ENCODE assay signal across 8 mouse cellular contexts in genomic region chr8:66486084-66486763, GRCm38 (mm10). TPM values are rescaled to one million over a fixed set of nuclear protein-coding genes. Genes with fewer than 3 reads are reported as not detected.
DNase-seq lines count a peak whose midpoint lies in the region; ATAC-seq and TF ChIP-seq lines count a peak whose summit lies in the region.

TSS of gene Tma16 (minus strand) at chr8:66486530.

- TF ChIP-seq CTCF in C2C12 (IDR thresholded peaks at IDR 0.05; ENCODE audit: control insufficient read depth, insufficient read depth, insufficient read length), result no peak
- TF ChIP-seq CTCF in brain, embryonic 14.5 days (IDR thresholded peaks at IDR 0.05; ENCODE audit: borderline replicate concordance, extremely low read depth, insufficient read depth, insufficient read length), result no peak
- no peak for TF ChIP-seq CTCF in kidney, postnatal 0 days (IDR thresholded peaks at IDR 0.05; ENCODE audit: low read depth)

- peaks cover 25% of the 10 kb centered on the region for H3K79me3 ChIP-seq in C2C12 (ENCODE audit: low read depth)

- WGBS in heart, embryonic 12.5 days, result under 1% methylated on average over 43 of the region's 45 CpGs
- under 1% methylated on average over 45 of the region's 45 CpGs for WGBS in kidney, postnatal 0 days
- under 1% methylated on average over 45 of the region's 45 CpGs for WGBS in liver, embryonic 11.5 days
- WGBS in stomach, embryonic 14.5 days, result 0% methylated on average over 45 of the region's 45 CpGs

- peaks cover 13% of the 10 kb centered on the region for H3K4me1 ChIP-seq in erythroblast, embryonic 14.5 days (ENCODE audit: control insufficient read depth)
- no peaks in the 10 kb centered on the region for H3K4me1 ChIP-seq in heart, embryonic 12.5 days (replicated peaks)
- H3K4me1 ChIP-seq in kidney, postnatal 0 days (replicated peaks; ENCODE audit: insufficient read depth, low read length), result no peaks in the 10 kb centered on the region
- H3K4me1 ChIP-seq in liver, embryonic 11.5 days (replicated peaks; ENCODE audit: control insufficient read depth, insufficient read depth, low read length), result no peaks in the 10 kb centered on the region
- no peaks in the 10 kb centered on the region for H3K4me1 ChIP-seq in stomach, embryonic 14.5 days (ENCODE audit: control insufficient read depth, insufficient read depth, low read length)

- DNase-seq in brain, embryonic 14.5 days (ENCODE audit: low read depth), result peak; percentile 96
- peak; percentile 84 for DNase-seq in kidney, postnatal 0 days (ENCODE audit: low spot score)
- DNase-seq in liver, embryonic 11.5 days (ENCODE audit: low spot score), result peak; percentile 85
- DNase-seq in naive thymus-derived CD4-positive, alpha-beta T cell, adult 2 months (ENCODE audit: low read depth), result peak; percentile 89

- peak within 1 kb of the TSS; percentile 20; the same call in 1 of the 2 replicates for H3K27ac ChIP-seq in heart, embryonic 12.5 days (ENCODE audit: poor library complexity, severe bottlenecking)
- no peak within 1 kb of the TSS; the same call in 1 of the 2 replicates for H3K27ac ChIP-seq in kidney, postnatal 0 days
- no peak within 1 kb of the TSS for H3K27ac ChIP-seq in liver, embryonic 11.5 days (ENCODE audit: low read depth, low read length)
- H3K27ac ChIP-seq in stomach, embryonic 14.5 days (ENCODE audit: low read length), result no peak within 1 kb of the TSS

- peaks cover 27% of the 10 kb centered on the region for H3K36me3 ChIP-seq in C2C12 (ENCODE audit: control insufficient read depth, insufficient read depth)
- H3K36me3 ChIP-seq in erythroblast, embryonic 14.5 days (ENCODE audit: control insufficient read depth), result peaks cover 16% of the 10 kb centered on the region
- peaks cover 21% of the 10 kb centered on the region for H3K36me3 ChIP-seq in heart, embryonic 12.5 days
- H3K36me3 ChIP-seq in kidney, postnatal 0 days (ENCODE audit: insufficient read depth, low read length), result peaks cover 17% of the 10 kb centered on the region
- H3K36me3 ChIP-seq in liver, embryonic 11.5 days (ENCODE audit: control insufficient read depth, insufficient read depth, low read length), result peaks cover 9% of the 10 kb centered on the region; the same call in 1 of the 2 replicates
- peaks cover 8% of the 10 kb centered on the region; the same call in 1 of the 2 replicates for H3K36me3 ChIP-seq in stomach, embryonic 14.5 days (ENCODE audit: control insufficient read depth, insufficient read depth, low read length)

- peak within 1 kb of the TSS; percentile 95 for H3ac ChIP-seq in C2C12 (ENCODE audit: control insufficient read depth, insufficient read length, low read depth)

- H3K79me2 ChIP-seq in C2C12 (ENCODE audit: control insufficient read depth, insufficient read depth), result peaks cover 37% of the 10 kb centered on the region

- H3K4me2 ChIP-seq in heart, embryonic 12.5 days, result peak within 1 kb of the TSS; percentile 85
- peak within 1 kb of the TSS; percentile 69 for H3K4me2 ChIP-seq in kidney, postnatal 0 days (ENCODE audit: low read length)
- H3K4me2 ChIP-seq in liver, embryonic 11.5 days, result peak within 1 kb of the TSS; percentile 71
- H3K4me2 ChIP-seq in stomach, embryonic 14.5 days (replicated peaks; ENCODE audit: low read depth, low read length), result peak within 1 kb of the TSS; percentile 59

- H3K4me3 ChIP-seq in C2C12 (ENCODE audit: insufficient read depth, poor library complexity, severe bottlenecking), result peak within 1 kb of the TSS; percentile 85
- H3K4me3 ChIP-seq in erythroblast, embryonic 14.5 days (replicated peaks), result peak within 1 kb of the TSS; percentile 83
- peak within 1 kb of the TSS; percentile 100 for H3K4me3 ChIP-seq in heart, embryonic 12.5 days
- H3K4me3 ChIP-seq in kidney, postnatal 0 days (replicated peaks; ENCODE audit: low read depth, low read length), result peak within 1 kb of the TSS; percentile 64
- peak within 1 kb of the TSS; percentile 88 for H3K4me3 ChIP-seq in liver, embryonic 11.5 days (ENCODE audit: low read depth, low read length)
- peak within 1 kb of the TSS; percentile 60 for H3K4me3 ChIP-seq in stomach, embryonic 14.5 days (ENCODE audit: low read depth, low read length)

- peak within 1 kb of the TSS; percentile 96 for H3K9ac ChIP-seq in heart, embryonic 12.5 days
- peak within 1 kb of the TSS; percentile 63 for H3K9ac ChIP-seq in kidney, postnatal 0 days (ENCODE audit: low read depth, low read length)
- peak within 1 kb of the TSS; percentile 84 for H3K9ac ChIP-seq in liver, embryonic 11.5 days (ENCODE audit: low read depth, low read length)
- H3K9ac ChIP-seq in stomach, embryonic 14.5 days (replicated peaks; ENCODE audit: low read depth, low read length), result peak within 1 kb of the TSS; percentile 56

- H3K9me3 ChIP-seq in erythroblast, embryonic 14.5 days (ENCODE audit: control insufficient read depth, low read length), result no peaks in the 10 kb centered on the region
- no peaks in the 10 kb centered on the region for H3K9me3 ChIP-seq in heart, embryonic 12.5 days (replicated peaks)
- H3K9me3 ChIP-seq in kidney, postnatal 0 days (replicated peaks; ENCODE audit: low read length), result no peaks in the 10 kb centered on the region
- H3K9me3 ChIP-seq in liver, embryonic 11.5 days (ENCODE audit: control insufficient read depth, low read length), result no peaks in the 10 kb centered on the region
- H3K9me3 ChIP-seq in stomach, embryonic 14.5 days (ENCODE audit: control insufficient read depth, low read depth, low read length), result no peaks in the 10 kb centered on the region

- ATAC-seq in heart, embryonic 12.5 days (ENCODE audit: insufficient number of reproducible peaks, low FRiP score), result peak; percentile 90
- peak; percentile 96 for ATAC-seq in kidney, postnatal 0 days (replicated peaks; ENCODE audit: low FRiP score, low read depth)
- peak; percentile 94 for ATAC-seq in liver, embryonic 11.5 days (replicated peaks; ENCODE audit: low FRiP score)
- ATAC-seq in stomach, embryonic 14.5 days (ENCODE audit: insufficient number of reproducible peaks, insufficient read depth, low FRiP score, low read depth), result peak; percentile 93

- H3K27me3 ChIP-seq in C2C12 (ENCODE audit: control insufficient read depth, insufficient read depth, insufficient read length), result no peaks in the 10 kb centered on the region
- H3K27me3 ChIP-seq in erythroblast, embryonic 14.5 days (ENCODE audit: control insufficient read depth), result no peaks in the 10 kb centered on the region
- H3K27me3 ChIP-seq in heart, embryonic 12.5 days (replicated peaks), result no peaks in the 10 kb centered on the region
- H3K27me3 ChIP-seq in kidney, postnatal 0 days (ENCODE audit: insufficient read depth, low read length), result no peaks in the 10 kb centered on the region
- H3K27me3 ChIP-seq in liver, embryonic 11.5 days (replicated peaks; ENCODE audit: control insufficient read depth, insufficient read depth, low read length), result no peaks in the 10 kb centered on the region
- no peaks in the 10 kb centered on the region for H3K27me3 ChIP-seq in stomach, embryonic 14.5 days (ENCODE audit: control insufficient read depth, insufficient read depth, low read length)

- peak; percentile 29; the same call in 1 of the 2 replicates for TF ChIP-seq POLR2A in brain, embryonic 14.5 days (IDR thresholded peaks at IDR 0.05; ENCODE audit: borderline replicate concordance, extremely low read depth, insufficient read depth, insufficient read length, poor library complexity, severe bottlenecking)

TF ChIP-seq in C2C12, 6 proteins besides CTCF, POLR2A, EP300 and RAD21:
- TF ChIP-seq MAX (IDR thresholded peaks at IDR 0.05) (peak; percentile 99), MYOD1 (IDR thresholded peaks at IDR 0.05; ENCODE audit: control insufficient read depth, insufficient read length, low read depth) (no peak), USF1 (IDR thresholded peaks at IDR 0.05; ENCODE audit: low read depth) (peak; percentile 56)

RNA-seq across cellular contexts. Expression of gene Tma16, which starts in this region (rescaled TPM):
- 4.7 TPM for polyA plus RNA-seq in C2C12 (2012; fragmentation: generic; extraction: Trizol)
- polyA plus RNA-seq in brain, embryonic 14.5 days (2012; rRNA removed), result 9.0 and 11.6 TPM in 2 replicates
- 0.15 and 0.18 TPM in 2 replicates for polyA plus RNA-seq in erythroblast, embryonic 14.5 days (2012)
- polyA plus RNA-seq in heart, embryonic 12.5 days (2016; fragmentation: Nextera tagmentation; extraction: Ambion mirVana), result 7.8 and 8.1 TPM in 2 replicates
- 10.4 and 10.7 TPM in 2 replicates for polyA plus RNA-seq in kidney, postnatal 0 days (2015; fragmentation: Nextera tagmentation; extraction: Ambion mirVana)
- 19.5 and 20.9 TPM in 2 replicates for polyA plus RNA-seq in liver, embryonic 11.5 days (2014; fragmentation: Nextera tagmentation; extraction: Ambion mirVana)
- 15.1 and 15.2 TPM in 2 replicates for polyA plus RNA-seq in stomach, embryonic 14.5 days (2014; fragmentation: Nextera tagmentation; extraction: Ambion mirVana)
